Mouse (Mus musculus) c-Kit-negative CD71-positive TER-119-positive erythroid progenitor cells, embryonic 14.5 days (primary cell): ENCODE data around the gene Slc35b4.

Experiments used
- DNase-seq: peaks from one replicate; pipeline ENCODE4 v3.0.0-alpha.2; 2013; ENCODE audit warnings: low read depth, low spot score

Gene Slc35b4

DNA sequence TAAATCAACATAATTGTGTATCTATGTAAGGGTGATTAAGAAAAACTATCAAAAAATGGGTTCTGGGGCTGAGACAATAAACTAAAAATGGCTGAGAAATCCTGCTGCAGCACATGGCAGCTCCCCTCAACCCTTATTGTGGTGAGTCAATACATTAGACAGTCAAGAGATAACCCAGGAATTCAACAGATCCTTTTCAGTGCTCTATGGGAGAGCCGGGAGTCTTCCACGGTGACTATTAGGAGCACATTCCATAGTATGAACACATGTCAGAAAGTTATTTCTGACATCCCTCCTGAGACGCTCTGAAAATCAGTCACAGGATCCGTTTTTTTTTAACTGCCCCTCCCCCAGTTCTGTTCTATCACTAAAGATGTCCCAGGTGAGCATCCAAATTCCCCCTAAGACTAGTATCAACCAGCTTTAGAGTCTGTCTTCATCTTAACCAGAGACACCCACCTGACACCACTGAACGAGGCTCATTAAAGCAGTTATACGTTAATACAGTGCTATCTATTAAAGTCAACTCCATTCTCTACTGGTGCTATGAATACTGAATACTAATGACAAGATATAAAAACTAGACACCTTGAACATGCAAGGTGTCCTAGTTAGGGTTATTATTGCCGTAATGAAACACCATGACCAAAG, 5.9 kb downstream of the Slc35b4 start:
- no peak for DNase-seq

DNA sequence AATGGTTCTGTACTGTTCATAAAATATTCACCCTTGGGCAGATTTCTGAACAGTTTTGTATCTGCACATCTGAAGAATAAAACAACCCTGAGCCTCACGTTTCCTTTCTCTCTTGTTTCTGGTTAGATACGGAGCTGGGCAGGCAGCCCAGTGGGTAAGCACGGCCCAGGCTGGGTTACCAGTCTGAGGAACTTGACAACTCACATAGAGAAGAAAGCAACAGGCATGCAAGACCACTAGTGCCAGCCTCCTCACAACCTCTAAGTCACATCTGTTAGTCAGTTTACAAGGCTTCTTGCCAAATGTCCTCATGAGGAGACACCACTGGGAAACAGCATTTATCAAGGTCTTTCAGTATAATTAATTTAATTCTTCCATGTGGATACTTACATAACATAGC, 8.1 kb downstream of the Slc35b4 start:
- DNase-seq, result no peak

DNA sequence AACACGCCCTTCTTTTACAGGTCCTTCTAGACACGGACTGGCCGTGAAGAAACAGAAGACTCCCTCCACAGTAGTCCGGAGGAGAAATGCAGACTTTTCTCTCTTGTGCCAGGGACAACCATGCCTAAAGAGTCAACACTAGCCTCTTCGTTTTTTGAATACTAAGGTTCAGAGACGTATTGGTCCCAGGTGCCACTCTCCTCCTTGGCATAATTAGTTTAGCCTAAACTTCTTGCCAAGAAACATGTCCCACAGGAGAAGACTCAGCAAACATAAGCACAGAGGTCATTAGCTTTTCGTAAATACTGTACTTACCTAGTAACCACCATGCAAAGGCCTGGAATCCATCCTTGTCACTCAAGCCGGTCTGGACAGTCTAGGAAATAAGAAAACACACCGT, 13.9 kb downstream of the Slc35b4 start:
- no peak for DNase-seq

DNA sequence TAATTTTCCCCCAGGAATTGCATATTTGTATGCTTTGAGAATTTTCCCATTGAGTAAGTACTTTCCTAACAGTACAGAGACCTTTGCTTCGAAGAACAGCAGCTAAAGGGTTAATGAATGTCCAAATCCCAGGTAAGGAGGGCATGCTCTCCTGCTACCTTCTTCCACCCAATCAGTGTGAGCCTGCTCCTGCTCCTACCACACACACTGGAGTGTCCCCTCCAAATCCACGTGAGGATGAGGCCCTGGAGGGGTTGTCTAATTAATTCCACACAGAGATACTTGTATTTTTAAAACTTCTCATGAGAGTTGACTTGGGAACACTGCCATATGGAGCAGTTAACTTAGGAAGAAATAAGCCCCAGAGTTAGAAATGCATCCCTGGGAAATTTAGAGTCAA, 14.3 kb downstream of the Slc35b4 start:
- no peak for DNase-seq

DNA sequence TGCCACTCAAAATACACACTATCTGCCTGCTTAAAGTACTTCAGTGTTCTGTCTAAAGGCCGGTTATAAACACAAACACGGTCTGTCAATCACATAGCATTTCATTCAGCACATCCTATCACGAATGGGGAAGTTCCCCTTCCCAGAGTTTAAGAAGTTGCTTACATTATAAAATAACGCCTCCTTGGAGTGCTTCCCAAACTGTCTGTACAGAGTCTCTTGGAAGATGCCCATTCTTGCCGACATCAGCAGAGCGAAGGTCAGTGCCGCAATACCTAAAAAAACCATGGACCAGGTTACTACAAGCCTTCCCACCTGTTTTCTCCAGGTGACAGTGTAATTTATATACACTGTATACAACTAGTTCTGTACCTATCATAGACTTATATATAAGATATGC, 15.4 kb downstream of the Slc35b4 start:
- no peak for DNase-seq

DNA sequence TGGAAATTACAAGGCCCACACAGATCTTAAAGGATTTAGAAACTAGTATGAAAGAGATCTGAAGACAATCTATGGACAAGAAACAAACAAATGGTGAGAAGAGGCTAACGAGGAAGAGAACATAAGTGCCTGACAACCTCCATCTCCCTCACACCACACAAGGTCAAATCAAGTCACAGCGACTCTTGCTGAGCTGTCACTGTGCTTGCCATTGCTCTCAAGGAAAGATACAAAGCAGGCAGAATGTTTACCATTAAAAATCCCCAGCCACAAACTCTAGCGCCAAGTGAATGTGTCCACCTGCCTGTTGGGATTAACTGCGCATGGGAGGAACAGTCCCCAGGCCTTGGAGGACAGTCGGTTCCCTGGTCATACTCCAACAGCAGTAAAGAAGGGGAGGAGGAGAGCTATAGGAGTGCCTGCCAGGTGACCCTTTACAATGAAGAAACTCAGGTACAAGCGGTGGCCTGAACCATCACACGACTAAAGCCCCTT, 16.0 kb downstream of the Slc35b4 start:
- no peak for DNase-seq

DNA sequence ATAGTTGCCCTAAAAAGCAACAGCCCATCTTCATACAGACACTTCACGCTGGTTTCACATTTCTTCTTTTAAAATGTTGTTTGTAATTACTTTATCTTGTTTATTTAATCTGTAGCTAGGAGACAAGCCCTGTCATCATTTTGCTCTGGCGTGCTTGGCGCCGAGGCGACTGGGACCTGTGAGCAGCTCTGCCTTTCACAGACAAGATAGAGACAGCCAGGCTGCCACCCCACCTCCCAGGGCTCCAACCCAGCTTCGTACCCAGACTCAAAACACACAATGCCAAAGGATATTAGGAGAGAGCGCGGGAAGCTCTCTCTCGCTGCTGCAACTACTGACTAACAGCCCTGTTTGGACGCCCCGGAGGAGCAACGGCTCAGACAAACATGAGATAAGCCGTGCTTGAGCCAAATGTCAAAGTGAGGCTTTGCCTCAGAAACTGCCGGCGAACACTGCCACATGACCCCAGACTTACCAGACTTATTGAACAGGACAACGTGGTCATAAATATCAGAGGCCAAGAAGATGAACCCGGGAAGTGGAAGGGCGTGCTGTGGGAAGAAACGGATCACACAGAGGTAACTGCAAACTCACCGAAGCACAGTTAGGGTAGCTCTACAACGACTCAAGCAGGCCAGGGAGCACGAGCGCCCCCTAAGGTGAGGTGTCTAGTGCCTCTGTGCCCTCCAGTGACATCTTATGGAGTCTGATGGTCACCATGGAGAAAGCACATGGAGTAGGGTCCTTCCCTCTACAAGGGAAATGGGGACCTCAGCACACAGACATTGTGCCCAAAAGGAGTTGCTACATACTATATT, 16.7 kb downstream of the Slc35b4 start:
- DNase-seq, result no peak

DNA sequence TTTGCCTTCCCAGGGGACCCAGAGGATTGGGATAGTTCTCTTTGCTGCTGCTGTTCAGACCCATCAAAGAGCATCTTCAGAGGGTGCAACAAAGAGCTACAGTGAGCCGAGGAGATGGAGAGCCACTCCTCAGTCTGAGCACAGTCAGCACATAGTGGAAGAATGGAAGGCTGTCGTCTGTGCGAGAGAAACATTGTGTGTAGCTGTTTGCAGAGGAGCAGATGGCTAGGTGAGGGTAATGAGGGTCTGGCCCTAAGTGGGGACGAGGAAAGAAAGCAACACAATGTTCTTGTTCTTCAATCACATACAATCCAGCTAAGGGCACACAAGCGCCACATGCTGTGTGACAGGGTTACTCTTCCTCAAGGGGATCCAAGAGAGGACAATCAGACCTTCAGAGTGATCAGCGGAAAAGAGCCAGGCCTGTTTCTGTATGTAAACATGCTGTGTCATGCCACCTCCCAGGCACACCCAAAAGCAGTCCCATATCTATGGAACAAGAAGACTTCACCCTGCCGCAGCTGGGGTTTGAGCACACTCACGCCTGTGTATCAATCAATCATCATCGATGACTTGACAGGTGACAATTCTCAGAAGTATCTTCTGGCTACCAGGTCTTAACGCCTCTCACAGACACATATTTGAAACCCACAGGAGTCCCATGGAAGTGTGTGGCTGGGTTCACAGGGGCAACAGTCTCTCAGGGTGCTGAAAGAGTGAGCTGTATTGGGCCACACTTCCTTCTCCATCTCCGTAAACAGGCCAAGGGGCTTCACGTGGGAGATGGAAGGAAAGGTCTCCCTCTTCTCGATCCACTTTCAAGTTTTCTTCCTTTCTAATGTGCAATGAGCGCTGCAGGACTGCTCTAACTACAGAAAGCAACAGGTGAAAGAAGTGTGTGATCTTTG, 19.8 kb downstream of the Slc35b4 start:
- DNase-seq, result peak; percentile 80

DNA sequence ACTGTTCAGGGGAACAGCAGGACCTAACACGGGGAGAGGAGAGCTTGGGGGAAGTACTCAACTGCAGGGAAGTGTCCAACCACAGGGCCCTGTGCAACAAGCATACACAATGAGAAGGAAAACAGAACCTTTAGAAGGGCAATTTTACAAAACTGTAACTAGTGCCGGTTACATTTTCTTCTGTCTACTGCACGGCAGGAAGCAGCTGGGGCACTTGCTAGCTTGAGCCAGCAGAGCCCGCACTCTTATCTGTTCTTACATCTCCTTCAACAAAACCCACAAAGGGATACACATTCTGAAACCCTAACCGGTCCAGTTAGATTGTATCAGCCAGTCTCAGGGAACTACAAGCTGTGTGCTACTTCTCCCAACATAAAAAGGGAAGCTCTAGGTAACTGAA, 20.9 kb downstream of the Slc35b4 start:
- DNase-seq, result peak; percentile 52

DNA sequence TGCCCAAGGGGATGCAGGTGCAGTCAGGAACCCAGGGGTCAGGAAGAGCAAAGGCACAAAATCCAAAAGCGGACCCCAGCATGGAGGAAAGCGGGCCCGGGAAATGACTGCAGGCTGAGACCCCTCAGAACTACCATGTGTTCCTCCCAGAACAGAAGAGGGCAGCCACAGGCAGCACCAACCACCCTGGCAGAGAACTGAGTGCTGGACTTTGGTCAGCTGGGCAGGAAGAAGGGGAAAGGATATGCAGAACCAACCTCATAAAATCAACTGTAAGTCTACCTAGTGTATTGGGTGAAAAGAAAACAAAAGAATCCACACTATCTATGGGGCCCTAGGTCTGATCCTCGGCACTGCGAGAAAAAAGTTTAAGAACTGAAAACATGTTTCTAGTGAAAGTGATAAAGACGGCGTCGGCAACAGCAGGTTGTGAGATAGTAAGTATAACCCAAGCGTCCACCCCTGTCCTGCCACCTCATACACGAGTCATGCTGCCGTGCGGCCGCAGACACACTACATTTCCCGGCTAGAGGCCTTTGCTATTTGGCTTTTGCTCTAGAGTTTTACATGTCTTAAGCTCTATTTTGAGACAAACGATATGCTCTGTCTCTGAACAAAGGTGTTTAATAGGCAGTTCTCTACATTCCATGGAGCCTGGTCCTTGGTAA, 21.6 kb downstream of the Slc35b4 start:
- DNase-seq, result peak; percentile 49

DNA sequence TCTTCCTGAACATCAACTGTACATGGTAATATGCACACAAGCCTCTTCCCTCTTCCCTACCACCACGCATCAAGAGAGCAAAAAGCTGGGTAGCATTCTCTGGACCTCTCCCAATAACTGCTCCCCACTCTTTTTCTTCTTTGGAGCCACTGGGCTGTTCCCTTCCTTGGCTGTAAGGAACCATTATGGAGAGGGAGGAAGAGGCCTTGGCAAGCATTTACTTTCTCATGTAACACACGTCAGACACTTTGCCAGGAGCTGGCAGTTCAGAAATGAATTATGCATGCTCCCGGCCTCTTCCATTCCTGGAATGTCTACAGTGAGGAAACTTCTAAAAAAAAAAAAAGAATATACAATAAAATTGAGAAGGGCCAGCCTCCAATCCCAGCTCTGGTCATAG, 22.7 kb downstream of the Slc35b4 start:
- no peak for DNase-seq

DNA sequence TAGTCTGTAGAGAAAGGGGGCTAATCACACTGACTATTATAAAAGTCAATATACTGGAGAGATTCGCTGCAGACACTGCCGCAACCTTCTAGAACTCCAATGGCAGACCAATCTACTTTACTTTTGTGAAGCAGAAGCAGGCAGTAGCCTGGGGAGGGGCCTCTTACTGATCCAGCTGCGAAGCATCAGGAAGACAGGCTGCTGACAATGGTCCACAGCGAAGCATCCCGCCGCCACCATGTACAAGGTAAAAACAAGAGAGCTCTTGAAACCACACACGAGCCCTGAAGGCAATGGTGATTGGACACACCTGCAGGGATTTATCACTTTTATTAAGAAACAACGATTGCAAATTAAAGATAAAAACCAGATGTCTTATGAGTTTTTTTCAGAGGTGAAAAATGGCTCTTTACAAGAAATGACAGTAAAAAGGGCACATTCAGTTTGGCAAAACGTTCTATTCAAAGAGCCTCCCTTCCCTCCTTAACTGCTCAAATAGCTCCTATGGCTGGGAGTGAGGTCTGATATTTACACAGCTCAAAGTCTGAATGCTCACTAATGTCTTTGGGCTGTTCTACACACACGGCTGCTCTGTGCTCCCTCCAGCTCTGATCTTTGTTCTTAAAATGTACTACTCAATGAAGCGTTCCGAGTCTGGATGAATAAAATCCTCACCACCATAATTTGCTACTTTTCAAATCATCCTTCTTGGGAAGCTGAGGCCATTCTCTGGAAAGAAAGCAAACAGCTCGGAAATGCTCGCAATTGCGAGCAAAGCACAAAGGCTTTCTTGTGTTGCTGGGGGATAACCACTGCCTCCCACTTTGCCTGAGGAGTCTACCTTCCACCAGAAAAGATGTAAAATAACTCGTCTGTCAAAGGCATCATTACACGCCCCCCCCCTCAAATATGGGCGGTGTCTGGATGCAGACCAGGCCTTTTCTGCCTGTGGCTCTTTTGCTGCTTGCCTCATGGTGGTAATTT, 23.6 kb downstream of the Slc35b4 start:
- DNase-seq, result no peak

DNA sequence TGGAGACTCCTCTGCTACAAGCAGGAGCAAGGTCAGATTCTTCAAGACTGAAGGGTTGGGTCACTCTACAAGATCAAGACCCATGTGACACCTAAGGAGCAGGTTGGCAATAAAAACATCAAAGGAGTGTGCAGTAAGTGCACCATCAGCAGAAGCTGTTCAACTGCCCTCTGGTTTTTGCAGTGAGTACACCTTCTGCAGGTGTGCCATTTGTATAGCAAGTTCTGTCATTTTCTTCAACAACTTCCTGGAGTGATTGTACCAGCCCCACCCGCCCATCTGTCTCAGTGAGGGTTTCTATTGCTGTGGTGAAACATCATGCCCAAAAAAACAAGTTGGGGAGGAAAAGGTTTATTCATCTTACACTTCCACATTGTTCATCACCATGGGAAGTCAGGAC, 27.1 kb downstream of the Slc35b4 start:
- DNase-seq, result no peak

DNA sequence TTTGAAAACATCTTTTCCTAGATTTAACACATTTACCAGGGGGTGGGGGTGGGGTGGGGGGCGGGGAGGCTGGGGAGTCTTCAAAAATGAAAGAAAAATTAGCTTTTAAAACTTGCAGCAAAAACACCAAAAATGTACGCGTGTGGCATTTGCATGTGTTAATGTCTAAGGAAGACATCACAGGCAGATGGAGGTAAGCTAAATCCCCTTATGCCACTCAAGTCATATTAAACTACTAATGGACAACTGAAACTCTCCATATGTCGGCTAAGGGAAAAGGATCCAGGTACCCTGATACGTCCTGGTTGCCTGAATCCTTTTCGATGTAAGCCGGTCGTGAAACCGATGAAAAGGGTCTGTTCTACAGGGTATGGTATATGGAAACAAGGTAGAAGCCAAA, 27.8 kb downstream of the Slc35b4 start:
- no peak for DNase-seq

DNA sequence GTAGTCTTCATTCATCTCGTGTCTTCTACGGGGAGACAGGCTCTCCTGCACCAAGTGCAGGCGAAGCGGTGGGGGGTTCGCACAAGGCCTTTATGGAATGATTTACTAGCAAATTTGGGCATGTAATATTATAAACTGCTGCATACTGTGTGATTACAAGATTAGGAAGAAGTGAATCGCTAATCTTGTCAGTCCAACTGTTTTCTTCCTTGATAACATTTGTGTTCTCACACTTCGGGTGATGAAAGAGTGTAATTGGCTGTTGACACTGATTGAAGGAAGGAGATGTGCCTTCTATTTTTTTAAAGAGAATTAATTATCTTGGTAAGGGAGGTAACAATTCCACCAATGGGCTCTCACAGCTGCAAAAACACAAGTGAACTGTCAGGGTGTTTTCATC, 28.3 kb downstream of the Slc35b4 start:
- no peak for DNase-seq

DNA sequence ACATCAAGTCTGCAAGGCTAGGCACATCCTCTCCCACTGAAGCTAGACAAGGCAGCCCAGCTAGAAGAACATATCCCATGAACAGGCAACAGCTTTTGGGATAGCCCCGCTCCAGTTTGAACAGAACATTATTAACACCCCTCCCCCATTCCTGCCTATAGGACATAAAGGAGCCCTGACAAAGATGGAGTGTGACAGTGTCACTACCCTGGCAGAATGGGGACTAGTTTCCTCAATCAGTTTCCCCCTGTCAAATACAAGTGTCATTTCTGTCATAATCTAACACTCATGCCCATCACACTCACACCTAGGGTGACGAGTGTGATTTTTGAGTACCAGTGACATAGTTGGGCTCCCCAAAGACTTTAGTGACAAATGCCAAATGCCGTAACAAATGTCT, 28.9 kb downstream of the Slc35b4 start:
- DNase-seq, result no peak

DNA sequence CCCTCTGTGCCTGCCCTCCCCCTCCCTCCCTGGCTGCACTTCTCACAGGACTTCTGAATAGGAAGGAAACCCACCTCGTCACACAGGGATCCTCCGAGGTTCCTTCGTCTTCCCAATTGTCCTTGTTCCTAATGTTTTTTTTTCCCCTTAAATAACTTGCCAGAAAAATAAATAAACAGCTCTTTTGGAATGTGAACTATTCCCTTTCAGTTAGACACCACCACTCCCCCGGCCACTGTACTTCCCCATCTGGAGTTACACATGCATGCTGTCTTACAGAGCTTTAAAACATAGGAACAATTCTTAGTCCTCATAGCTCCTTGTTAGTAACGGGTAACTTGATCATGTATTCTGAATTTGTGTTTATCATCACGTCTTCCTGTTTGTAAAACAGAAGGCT, 30.9 kb downstream of the Slc35b4 start:
- DNase-seq, result no peak

DNA sequence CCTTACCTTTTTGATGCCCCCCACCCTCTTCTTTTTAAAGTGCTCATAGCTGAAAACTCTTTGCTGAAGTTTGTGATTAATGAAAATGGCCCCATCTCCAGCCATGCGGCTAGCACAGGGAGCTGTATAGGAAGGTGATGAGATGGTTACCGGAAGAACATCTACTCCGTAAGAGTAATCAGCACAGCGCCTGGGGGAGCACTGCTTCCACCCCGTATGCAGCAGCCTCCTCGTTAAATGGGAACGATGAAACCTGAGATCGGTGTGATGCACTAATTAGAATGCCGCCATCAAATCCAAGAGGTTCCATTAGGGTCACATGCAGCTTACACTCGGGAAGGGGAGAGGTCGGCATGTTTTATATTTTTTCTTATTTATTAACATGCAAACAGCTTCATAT, 34.0 kb downstream of the Slc35b4 start:
- no peak for DNase-seq

DNA sequence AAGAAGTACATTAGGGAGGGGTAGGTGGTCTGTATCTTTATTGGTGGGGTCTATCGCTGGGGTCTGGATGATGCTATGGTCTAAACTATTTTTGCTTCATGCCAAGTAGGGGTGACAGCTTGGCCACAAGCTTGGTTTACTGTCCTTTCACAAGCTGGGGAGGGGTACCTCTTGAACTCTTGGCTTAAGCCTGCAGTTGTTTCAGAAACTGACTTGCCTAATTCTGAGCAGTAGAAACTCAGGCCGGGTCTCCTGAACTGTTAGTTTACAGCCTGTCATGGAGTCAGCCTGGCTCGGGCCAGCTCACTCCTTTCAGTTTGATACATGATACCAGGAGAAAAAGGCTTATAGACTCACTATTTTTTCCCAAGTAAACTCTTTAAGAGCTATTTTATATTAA, 38.5 kb downstream of the Slc35b4 start:
- no peak for DNase-seq

DNA sequence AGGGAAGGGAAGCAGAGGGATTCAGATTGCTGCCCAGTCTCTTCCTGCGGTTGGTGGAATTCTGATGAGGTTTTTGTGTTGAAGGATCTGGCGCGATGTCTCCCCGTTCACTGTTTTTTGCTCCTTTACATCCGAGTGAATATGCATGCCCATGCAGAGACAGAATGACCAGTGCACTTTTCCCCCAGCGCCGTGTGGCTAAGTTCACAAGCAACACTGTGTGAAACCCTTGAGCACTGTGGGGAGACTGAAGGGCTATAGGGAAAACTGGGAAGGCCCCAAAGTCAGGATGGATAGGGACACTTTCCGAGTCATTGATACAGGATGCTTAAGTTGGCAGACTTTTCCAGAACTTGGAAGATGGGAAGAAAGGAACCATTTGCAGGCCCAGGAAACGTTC, 44.5 kb downstream of the Slc35b4 start:
- DNase-seq, result no peak
